Mouse (Mus musculus): ENCODE results near the gene Shank2.

Gene Shank2

DNA sequence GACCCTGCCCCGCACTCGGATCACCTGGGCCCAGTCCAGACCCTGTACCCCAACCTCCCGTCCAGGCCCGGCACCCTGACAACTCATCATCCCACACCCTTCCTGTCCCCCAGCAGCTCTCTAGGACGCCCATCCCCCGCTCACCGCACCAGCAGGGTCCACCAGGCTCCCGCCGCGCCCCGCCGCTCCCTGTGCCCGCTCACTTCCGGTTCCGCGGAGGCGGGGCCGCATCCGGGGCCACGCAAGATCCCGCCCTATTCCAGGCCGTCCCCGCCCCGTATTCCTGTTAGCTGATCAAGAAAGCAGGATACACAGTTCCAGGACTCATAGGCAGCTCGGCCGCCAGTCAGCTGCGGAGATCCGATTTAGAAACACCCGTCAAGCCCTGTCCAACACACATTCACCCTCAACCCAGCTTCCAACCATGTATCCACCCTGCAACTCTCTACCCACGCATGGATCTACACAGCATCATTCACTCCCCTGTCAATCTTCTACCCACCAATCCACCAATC lies 468.9 kb downstream of the Shank2 start, which contains the start of gene Cttn:
TSS of gene Cttn (minus strand) at position 465 of the 515 bp plus-strand sequence.
- peak; percentile 88 for DNase-seq (ENCODE audit: low spot score in 2 of 2)

DNA sequence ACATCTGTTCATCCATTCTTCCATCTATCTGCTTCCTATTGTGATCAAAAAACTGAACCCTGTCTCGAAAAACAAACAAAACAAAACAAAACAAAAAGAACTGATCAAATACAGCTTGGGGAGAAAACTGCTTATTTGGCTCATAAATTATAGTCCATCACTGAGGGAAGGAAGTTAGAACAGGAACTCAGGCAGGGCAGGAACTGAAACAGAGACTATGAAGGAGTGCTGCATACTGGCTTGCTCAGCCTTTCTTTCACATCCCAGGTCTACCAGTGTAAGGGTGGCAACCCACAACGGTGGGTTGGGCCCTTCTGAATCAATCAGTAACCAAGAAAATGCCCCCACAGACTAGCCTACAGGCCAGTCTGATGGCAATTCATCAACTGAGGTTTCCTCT lies 469.4 kb downstream of the Shank2 start:
- DNase-seq (ENCODE audit: low spot score in 2 of 2): no peak

DNA sequence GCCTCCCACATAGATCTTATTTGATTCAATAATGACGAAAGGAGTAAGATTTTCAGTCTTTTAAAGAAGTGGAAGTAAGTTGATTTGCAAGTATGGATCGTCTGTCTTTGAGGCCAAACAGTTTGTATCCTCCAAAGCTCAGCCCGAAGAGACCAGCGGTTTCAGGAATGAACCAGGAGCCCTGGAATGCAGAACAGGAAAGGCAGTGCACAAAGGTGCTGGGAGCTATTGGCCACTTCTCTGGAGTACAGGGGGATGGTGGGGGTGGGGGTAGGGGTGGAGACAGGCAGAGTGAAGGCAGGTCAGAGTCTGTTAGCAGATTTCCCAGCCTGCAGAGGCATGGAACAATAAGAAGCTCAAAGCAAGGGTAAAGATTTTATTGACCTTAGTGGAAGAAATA lies 471.8 kb downstream of the Shank2 start:
- DNase-seq (ENCODE audit: low spot score in 2 of 2): no peak
